Mouse (Mus musculus): ENCODE results near the gene Faap20. TPM values are rescaled to one million over a fixed set of nuclear protein-coding genes. Genes with fewer than 3 reads are reported as not detected.

Gene Faap20
- polyA plus RNA-seq, 1 experiment: 19.8 TPM

DNA sequence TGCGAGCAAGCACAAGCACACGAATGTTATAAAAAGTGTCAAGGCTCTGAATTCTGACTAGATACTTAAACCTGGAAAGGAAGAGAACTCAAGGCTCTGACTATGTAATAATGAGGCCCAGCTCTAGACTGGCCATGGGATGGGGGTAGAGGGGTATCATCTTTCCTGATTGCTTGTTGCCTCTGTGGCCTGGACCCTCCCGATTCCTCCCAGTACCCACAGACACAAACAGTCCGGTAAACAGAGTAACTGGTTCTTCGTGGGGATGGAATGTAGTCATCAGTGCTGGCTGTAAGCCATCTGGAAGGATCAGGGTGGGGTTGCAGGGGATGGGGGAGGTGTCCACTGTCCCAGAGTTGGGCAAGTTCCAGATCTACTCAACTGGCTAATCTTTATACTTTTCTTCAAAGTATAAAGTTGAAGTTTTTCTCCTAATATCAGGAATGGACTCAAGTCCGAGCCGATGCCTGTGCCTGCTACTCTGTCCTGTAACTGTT, 17.5 kb downstream of the Faap20 start:
- no peak for TF ChIP-seq CTCF (IDR thresholded peaks at IDR 0.05; ENCODE audit: borderline replicate concordance, insufficient read depth, low read length)
- no peak for TF ChIP-seq POLR2A (IDR thresholded peaks at IDR 0.05; ENCODE audit: low read depth, low read length)
- Histone ChIP-seq H3K4me1 (ENCODE audit: control insufficient read depth, insufficient read depth, low read length) (peaks cover 16% of the 10 kb centered on the region), H3K27ac (ENCODE audit: insufficient read depth, low read length) (0 out of 2 replicates have a peak overlapping the region, but pooled peaks have one; percentile 6), H3K4me3 (ENCODE audit: insufficient read depth, low read length) (no peak overlapping the region)

DNA sequence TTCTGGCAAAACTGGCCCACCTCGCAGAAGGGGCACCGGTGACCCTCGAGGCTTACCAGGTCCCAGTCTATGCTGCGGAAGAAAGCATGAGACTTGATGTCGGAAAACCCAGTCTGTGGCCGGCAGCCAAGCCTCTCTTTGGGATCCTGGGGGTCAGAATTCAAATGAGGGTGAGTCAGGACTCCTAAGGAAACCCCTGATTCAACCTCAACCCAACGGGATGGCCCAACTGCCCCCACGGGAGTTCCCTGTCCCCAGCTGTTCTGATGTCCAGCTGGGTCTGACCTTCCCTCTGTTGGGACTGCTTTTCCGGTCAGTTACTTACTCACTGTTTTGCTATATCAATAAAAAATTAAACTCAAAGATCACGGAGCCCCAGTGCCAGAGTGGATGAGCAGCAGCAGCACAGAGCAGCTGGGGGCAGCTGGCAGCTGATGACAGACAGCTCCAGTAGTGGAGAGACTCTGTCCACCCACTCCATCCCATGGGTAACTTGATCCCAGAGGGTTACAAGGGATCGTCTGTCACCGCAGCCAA, 18.1 kb downstream of the Faap20 start:
- H3K27ac ChIP-seq (ENCODE audit: insufficient read depth, low read length): peak overlapping the region; percentile 23; the same call in 1 of the 2 replicates
- TF ChIP-seq CTCF (IDR thresholded peaks at IDR 0.05; ENCODE audit: borderline replicate concordance, insufficient read depth, low read length) (no peak), POLR2A (IDR thresholded peaks at IDR 0.05; ENCODE audit: low read depth, low read length) (no peak)
- H3K4me3 ChIP-seq (ENCODE audit: insufficient read depth, low read length): no peak overlapping the region
- peaks cover 16% of the 10 kb centered on the region for H3K4me1 ChIP-seq (ENCODE audit: control insufficient read depth, insufficient read depth, low read length)

DNA sequence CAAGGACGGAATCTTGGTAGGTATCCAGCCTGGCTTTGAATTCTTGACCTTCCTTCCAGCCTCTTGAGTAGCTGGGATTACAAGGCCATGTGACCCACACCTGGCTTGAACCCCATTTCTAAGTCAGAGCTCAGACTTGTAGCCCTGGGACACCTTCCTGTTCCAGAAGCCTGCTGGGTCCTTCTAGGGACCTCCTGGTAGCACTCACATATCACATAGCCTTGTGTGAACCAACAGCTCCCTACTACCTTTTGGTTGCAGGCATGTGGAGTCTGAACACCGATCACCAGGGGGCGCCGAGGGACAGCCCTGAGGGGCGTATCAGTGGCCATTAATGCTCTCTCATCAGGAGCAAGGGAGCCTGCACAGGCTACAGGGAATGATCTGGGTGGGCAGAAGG, 18.8 kb downstream of the Faap20 start:
- H3K4me3 ChIP-seq (ENCODE audit: insufficient read depth, low read length): no peak overlapping the region
- no peak for TF ChIP-seq POLR2A (IDR thresholded peaks at IDR 0.05; ENCODE audit: low read depth, low read length)
- TF ChIP-seq CTCF (IDR thresholded peaks at IDR 0.05; ENCODE audit: borderline replicate concordance, insufficient read depth, low read length): peak; percentile 52
- no peak overlapping the region for H3K27ac ChIP-seq (ENCODE audit: insufficient read depth, low read length)

DNA sequence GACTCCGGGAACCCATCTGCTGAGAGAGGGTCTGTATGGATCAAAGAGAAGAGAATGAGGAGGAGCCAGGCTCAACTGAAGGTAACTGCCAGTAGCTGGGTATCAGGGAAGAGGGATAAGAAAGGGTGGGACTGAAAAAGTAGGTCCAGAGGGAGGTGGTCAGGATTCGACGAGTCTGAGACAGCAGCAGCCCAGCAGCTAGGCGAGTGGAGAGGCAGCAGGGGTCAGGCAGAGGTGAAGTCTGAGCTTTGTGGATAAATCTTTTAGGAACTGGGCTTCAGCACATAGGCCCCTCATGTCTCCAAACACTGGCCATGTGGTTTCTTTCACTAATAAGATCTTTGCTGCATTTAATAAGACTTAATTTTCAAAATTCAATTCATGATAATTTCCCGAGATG, 24.8 kb downstream of the Faap20 start:
- Histone ChIP-seq H3K27ac (ENCODE audit: insufficient read depth, low read length) (no peak overlapping the region), H3K4me1 (ENCODE audit: control insufficient read depth, insufficient read depth, low read length) (0 out of 2 replicates have a peak, but pooled peaks cover 2% of the 10 kb centered on the region), H3K4me3 (ENCODE audit: insufficient read depth, low read length) (no peak overlapping the region)

More for the DNA sequence above, 18.8 kb downstream of the Faap20 start:
- peaks cover 16% of the 10 kb centered on the region for H3K4me1 ChIP-seq (ENCODE audit: control insufficient read depth, insufficient read depth, low read length)

DNA sequence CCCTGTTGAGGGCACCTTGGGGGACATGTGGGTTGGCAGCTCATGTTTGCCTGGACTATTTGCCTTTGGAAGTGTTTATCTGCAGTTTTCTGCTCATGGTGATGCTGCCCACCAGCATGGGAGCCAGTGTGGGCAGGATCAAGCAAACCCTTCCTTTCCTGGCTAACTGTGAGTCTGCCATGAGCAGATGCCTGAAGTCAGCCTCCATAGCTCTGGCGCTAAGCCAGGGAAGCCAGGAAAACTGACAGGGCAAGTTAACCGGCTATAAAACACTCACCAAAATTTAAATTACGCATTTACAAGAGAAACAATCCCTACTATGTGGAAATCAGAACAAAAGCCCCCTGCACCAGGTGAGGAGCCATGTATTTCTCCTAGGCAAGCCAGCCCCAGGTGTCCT, 25.2 kb downstream of the Faap20 start:
- Histone ChIP-seq H3K4me1 (ENCODE audit: control insufficient read depth, insufficient read depth, low read length) (0 out of 2 replicates have a peak, but pooled peaks cover 2% of the 10 kb centered on the region), H3K27ac (ENCODE audit: insufficient read depth, low read length) (no peak overlapping the region), H3K4me3 (ENCODE audit: insufficient read depth, low read length) (no peak overlapping the region)
- TF ChIP-seq POLR2A (IDR thresholded peaks at IDR 0.05; ENCODE audit: low read depth, low read length) (no peak), CTCF (IDR thresholded peaks at IDR 0.05; ENCODE audit: borderline replicate concordance, insufficient read depth, low read length) (no peak)

More for the DNA sequence above, 24.8 kb downstream of the Faap20 start:
- TF ChIP-seq POLR2A (IDR thresholded peaks at IDR 0.05; ENCODE audit: low read depth, low read length) (no peak), CTCF (IDR thresholded peaks at IDR 0.05; ENCODE audit: borderline replicate concordance, insufficient read depth, low read length) (no peak)

DNA sequence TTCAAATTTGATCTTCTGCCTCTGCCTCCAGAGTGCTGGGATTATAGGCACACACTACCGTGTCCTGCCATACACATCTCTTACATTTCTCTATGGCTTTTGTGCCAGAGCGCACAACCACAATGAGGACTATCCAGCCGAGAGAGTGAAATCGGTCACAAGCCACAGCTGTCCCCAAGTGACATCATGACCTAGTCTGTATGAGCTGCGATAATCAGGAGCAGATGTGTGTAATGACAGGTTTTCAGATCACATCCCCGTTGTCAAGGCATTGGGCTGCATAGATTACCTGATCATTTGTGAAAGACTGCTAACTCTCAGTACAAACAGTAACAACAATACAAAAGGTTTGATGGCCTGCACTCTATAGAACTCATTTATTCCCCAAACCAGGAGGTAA, 28.4 kb downstream of the Faap20 start:
- TF ChIP-seq POLR2A (IDR thresholded peaks at IDR 0.05; ENCODE audit: low read depth, low read length) (no peak), CTCF (IDR thresholded peaks at IDR 0.05; ENCODE audit: borderline replicate concordance, insufficient read depth, low read length) (no peak)
- H3K4me3 ChIP-seq (ENCODE audit: insufficient read depth, low read length): no peak overlapping the region
- no peak overlapping the region for H3K27ac ChIP-seq (ENCODE audit: insufficient read depth, low read length)
- H3K4me1 ChIP-seq (ENCODE audit: control insufficient read depth, insufficient read depth, low read length): peaks cover 15% of the 10 kb centered on the region

DNA sequence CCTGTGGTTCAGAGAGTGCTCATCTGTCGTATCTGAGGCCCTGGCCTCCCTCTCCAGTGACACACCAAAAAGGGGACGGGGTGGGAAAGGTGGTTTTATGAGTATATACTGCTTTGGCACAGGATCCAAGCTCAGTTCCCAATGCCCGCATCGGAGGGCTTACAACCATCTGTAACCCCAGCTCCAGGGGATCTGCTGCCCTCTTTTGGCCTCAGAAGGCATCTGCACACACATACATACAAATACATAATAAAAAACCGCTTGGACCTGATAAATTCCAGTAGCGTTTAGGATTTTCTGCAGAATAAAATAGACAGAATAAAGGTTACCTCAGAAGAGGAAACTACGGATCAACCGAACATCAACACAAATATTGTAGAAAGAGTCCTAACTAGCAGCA, 29.5 kb downstream of the Faap20 start:
- no peak overlapping the region for H3K4me3 ChIP-seq (ENCODE audit: insufficient read depth, low read length)
- H3K4me1 ChIP-seq (ENCODE audit: control insufficient read depth, insufficient read depth, low read length): peaks cover 22% of the 10 kb centered on the region
- TF ChIP-seq POLR2A (IDR thresholded peaks at IDR 0.05; ENCODE audit: low read depth, low read length) (no peak), CTCF (IDR thresholded peaks at IDR 0.05; ENCODE audit: borderline replicate concordance, insufficient read depth, low read length) (no peak)
- H3K27ac ChIP-seq (ENCODE audit: insufficient read depth, low read length): no peak overlapping the region

DNA sequence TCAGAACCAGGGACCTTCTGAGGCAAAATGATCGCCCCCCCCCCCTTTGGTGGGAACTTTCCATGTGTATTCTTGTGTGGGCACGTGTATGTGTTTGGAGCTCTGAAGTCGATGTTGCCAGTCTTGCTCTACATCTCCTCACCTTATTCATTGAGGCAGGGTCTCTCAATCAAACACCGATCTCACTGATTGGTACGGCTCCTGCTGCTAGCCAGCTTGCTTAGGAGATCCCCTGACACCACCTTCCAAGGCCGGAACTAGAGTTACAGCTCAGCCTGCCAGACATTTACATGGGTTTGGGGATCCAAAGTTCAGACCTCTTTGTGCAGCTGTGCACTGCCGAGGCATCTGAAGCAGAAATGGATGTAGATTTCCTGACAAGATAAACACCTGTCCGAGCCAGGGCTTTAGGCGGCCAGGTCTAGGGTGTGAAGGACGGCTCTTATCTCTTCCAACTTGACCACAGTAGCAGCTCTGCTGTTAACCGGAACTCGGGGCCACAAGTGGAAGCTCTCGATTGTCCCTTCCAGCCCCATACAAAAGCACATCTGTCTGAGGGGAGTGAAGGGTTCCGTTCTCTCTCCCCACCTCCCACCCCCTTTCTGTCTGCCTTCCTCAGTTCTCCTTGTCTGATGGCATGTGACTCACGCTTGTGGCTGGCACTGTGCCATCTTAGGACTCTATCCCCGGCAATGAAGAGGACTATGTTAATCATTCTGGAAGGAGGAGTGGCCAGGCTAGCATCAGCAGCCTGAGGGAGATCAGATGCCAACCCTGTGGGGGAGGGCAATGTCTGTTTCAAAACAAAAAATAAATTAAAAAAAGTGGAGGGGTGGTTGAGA, 30.5 kb downstream of the Faap20 start:
- Histone ChIP-seq H3K27ac (ENCODE audit: insufficient read depth, low read length) (no peak overlapping the region), H3K4me1 (ENCODE audit: control insufficient read depth, insufficient read depth, low read length) (peaks cover 26% of the 10 kb centered on the region)
- TF ChIP-seq POLR2A (IDR thresholded peaks at IDR 0.05; ENCODE audit: low read depth, low read length) (no peak), CTCF (IDR thresholded peaks at IDR 0.05; ENCODE audit: borderline replicate concordance, insufficient read depth, low read length) (no peak)

DNA sequence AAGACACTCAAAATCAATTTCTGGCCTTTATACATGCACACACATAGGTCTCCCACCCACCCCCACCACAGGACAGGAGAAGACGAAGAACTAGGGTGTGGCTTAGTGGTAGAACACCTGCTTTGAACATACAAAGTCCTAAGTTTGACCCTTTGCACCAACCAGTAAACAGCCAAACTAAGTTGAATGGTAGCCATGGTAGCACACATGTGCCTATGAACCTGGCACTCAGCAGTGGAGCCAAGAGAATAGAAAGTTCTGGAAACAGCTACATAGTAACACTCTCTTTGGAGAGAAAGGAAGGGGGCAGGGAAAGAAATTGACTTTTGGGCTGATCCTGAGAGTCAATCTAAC, 31.1 kb downstream of the Faap20 start:
- Histone ChIP-seq H3K4me3 (ENCODE audit: insufficient read depth, low read length) (no peak overlapping the region), H3K4me1 (ENCODE audit: control insufficient read depth, insufficient read depth, low read length) (peaks cover 26% of the 10 kb centered on the region), H3K27ac (ENCODE audit: insufficient read depth, low read length) (peak overlapping the region; percentile 43)
- no peak for TF ChIP-seq POLR2A (IDR thresholded peaks at IDR 0.05; ENCODE audit: low read depth, low read length)
- no peak for TF ChIP-seq CTCF (IDR thresholded peaks at IDR 0.05; ENCODE audit: borderline replicate concordance, insufficient read depth, low read length)

More for the DNA sequence above, 30.5 kb downstream of the Faap20 start:
- H3K4me3 ChIP-seq (ENCODE audit: insufficient read depth, low read length): no peak overlapping the region

DNA sequence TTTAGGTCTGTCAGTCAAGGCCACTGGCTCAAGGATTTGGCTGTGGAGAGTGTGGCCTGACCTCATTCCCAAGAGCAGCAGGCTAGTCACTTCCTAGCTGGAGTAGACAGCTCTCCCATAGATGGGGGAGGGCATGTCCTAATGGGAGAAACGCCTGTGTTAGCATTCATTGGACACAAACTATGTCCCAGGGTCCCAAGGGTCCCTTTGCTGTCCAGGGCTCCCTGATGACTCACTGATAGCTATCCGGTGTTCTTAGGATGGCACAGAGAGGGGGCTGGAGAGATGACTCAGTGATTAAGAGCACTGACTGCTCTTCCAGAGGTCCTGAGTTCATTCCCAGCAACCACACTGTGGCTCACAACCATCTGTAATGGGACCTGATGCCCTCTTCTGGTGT, 31.6 kb downstream of the Faap20 start:
- Histone ChIP-seq H3K4me1 (ENCODE audit: control insufficient read depth, insufficient read depth, low read length) (peaks cover 26% of the 10 kb centered on the region), H3K27ac (ENCODE audit: insufficient read depth, low read length) (peak overlapping the region; percentile 90; the same call in 1 of the 2 replicates), H3K4me3 (ENCODE audit: insufficient read depth, low read length) (no peak overlapping the region)
- TF ChIP-seq CTCF (IDR thresholded peaks at IDR 0.05; ENCODE audit: borderline replicate concordance, insufficient read depth, low read length) (no peak), POLR2A (IDR thresholded peaks at IDR 0.05; ENCODE audit: low read depth, low read length) (no peak)
